ENCODE assay signal across 16 mouse cellular contexts in the genomic region with DNA sequence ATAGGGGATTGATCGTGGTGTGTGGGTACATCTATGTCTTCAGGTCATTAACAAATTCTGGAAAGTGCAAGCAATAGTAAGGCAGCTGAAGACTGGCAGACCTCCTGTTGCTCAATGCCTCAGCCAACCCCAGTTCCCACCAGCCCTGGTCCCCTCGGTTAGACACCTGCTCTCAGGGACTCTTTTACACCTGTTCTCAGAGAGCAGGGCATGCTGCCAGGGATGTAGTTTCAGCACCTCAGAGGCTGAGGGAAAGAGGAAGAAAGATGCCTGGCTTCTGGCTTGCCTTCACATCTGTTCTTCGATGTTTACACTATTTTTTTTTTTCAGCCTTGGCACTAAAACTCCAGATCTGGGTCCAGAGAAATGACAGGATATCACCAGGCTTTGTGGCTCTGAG.
DNase-seq lines count a peak whose midpoint lies in the region; ATAC-seq lines count a peak whose summit lies in the region.
"Had no signal": no experiment of that assay in that cellular context is flagged by ENCODE, and none has a peak within 500 bp of the region (broad histone marks: within the 10 kb centered on the region; RNA-seq: fewer than 3 reads in every experiment).

No protein-coding gene starts in this region.

- DNase-seq in cerebellum, postnatal 14 days, result peak; percentile 49 to 58
- DNase-seq in cerebellum, adult 9-10 months, result no peak
- peak; percentile 30 for DNase-seq in embryonic facial prominence, embryonic 14.5 days (ENCODE audit: low spot score)
- no peak for DNase-seq in embryonic facial prominence, embryonic 10.5 days (ENCODE audit: low spot score)
- DNase-seq in limb, embryonic 10.5 days (ENCODE audit: low spot score), result no peak
- DNase-seq in brain, adult 2 months (ENCODE audit: low read depth, low spot score), result peak; percentile 30
- DNase-seq: adrenal gland, adult 2 months; adrenal gland, postnatal 10 days; adrenal gland, postnatal 25 days; cerebellum, adult 11 months; forebrain, postnatal 0 days had no signal

- H3K36me3 ChIP-seq in embryonic facial prominence, embryonic 14.5 days (ENCODE audit: control insufficient read depth, insufficient read depth, low read length), result no peaks in the 10 kb centered on the region
- H3K36me3 ChIP-seq in embryonic facial prominence, embryonic 10.5 days (replicated peaks), result no peaks in the 10 kb centered on the region
- H3K36me3 ChIP-seq in limb, embryonic 13.5 days, result no peaks in the 10 kb centered on the region
- H3K36me3 ChIP-seq in limb, embryonic 10.5 days, result no peaks in the 10 kb centered on the region
- H3K36me3 ChIP-seq in kidney, embryonic 16.5 days (ENCODE audit: insufficient read depth, low read length), result no peaks in the 10 kb centered on the region
- H3K36me3 ChIP-seq: embryonic facial prominence, embryonic 13.5 days; forebrain, embryonic 15.5 days had no signal

- WGBS in embryonic facial prominence, embryonic 14.5 days, result 71% methylated on average over 3 of the region's 3 CpGs
- WGBS in embryonic facial prominence, embryonic 10.5 days, result 92% methylated on average over 3 of the region's 3 CpGs
- WGBS in limb, embryonic 13.5 days, result 74% methylated on average over 3 of the region's 3 CpGs
- WGBS in limb, embryonic 10.5 days, result 89% methylated on average over 3 of the region's 3 CpGs
- 83% methylated on average over 3 of the region's 3 CpGs for WGBS in kidney, embryonic 16.5 days

- no peak overlapping the region for H3K4me2 ChIP-seq in embryonic facial prominence, embryonic 14.5 days (ENCODE audit: low read depth, low read length)
- no peak overlapping the region for H3K4me2 ChIP-seq in limb, embryonic 13.5 days (replicated peaks)
- no peak overlapping the region for H3K4me2 ChIP-seq in kidney, embryonic 16.5 days (replicated peaks; ENCODE audit: low read depth, low read length)
- H3K4me2 ChIP-seq: embryonic facial prominence, embryonic 13.5 days; forebrain, embryonic 13.5 days; forebrain, embryonic 15.5 days had no signal

- H3K9me3 ChIP-seq in embryonic facial prominence, embryonic 14.5 days (ENCODE audit: control insufficient read depth, low read length), result no peaks in the 10 kb centered on the region
- peaks cover 7% of the 10 kb centered on the region; the same call in 1 of the 2 replicates for H3K9me3 ChIP-seq in embryonic facial prominence, embryonic 10.5 days
- H3K9me3 ChIP-seq in limb, embryonic 13.5 days, result peaks cover 6% of the 10 kb centered on the region; the same call in 1 of the 2 replicates
- peaks cover 2% of the 10 kb centered on the region; the same call in 1 of the 2 replicates for H3K9me3 ChIP-seq in limb, embryonic 10.5 days (replicated peaks)
- peaks cover 8% of the 10 kb centered on the region; the same call in 1 of the 2 replicates for H3K9me3 ChIP-seq in kidney, embryonic 16.5 days (ENCODE audit: low read length)
- H3K9me3 ChIP-seq: forebrain, embryonic 15.5 days had no signal

- H3K9ac ChIP-seq in embryonic facial prominence, embryonic 14.5 days (ENCODE audit: low read depth, low read length), result no peak overlapping the region
- H3K9ac ChIP-seq in limb, embryonic 13.5 days, result no peak overlapping the region
- no peak overlapping the region for H3K9ac ChIP-seq in kidney, embryonic 16.5 days (replicated peaks; ENCODE audit: low read length)
- H3K9ac ChIP-seq: embryonic facial prominence, embryonic 13.5 days; forebrain, embryonic 13.5 days; forebrain, embryonic 15.5 days; forebrain, postnatal 0 days had no signal

- ATAC-seq in embryonic facial prominence, embryonic 14.5 days (ENCODE audit: low read depth), result no peak
- no peak for ATAC-seq in limb, embryonic 13.5 days (ENCODE audit: low FRiP score, low read depth)
- no peak for ATAC-seq in kidney, embryonic 16.5 days (ENCODE audit: low FRiP score, low TSS enrichment)
- ATAC-seq: forebrain, embryonic 13.5 days; forebrain, embryonic 15.5 days; forebrain, postnatal 0 days had no signal

- H3K27ac ChIP-seq in embryonic facial prominence, embryonic 14.5 days (replicated peaks; ENCODE audit: low read depth, low read length), result no peak overlapping the region
- no peak overlapping the region for H3K27ac ChIP-seq in embryonic facial prominence, embryonic 10.5 days (replicated peaks)
- H3K27ac ChIP-seq in limb, embryonic 13.5 days, result 0 out of 2 replicates have a peak overlapping the region, but pooled peaks have one; percentile 11
- H3K27ac ChIP-seq in limb, embryonic 10.5 days, result no peak overlapping the region
- no peak overlapping the region for H3K27ac ChIP-seq in kidney, embryonic 16.5 days (ENCODE audit: low read length)
- H3K27ac ChIP-seq: embryonic facial prominence, embryonic 13.5 days; forebrain, embryonic 13.5 days; forebrain, embryonic 15.5 days had no signal

- H3K4me3 ChIP-seq in embryonic facial prominence, embryonic 14.5 days (ENCODE audit: low read depth, low read length), result no peak overlapping the region
- H3K4me3 ChIP-seq in embryonic facial prominence, embryonic 10.5 days, result no peak overlapping the region
- no peak overlapping the region for H3K4me3 ChIP-seq in limb, embryonic 13.5 days
- no peak overlapping the region for H3K4me3 ChIP-seq in limb, embryonic 10.5 days
- H3K4me3 ChIP-seq in kidney, embryonic 16.5 days (ENCODE audit: low read length), result no peak overlapping the region
- H3K4me3 ChIP-seq: embryonic facial prominence, embryonic 13.5 days; forebrain, embryonic 13.5 days; forebrain, embryonic 15.5 days had no signal

- H3K4me1 ChIP-seq in embryonic facial prominence, embryonic 14.5 days (ENCODE audit: control insufficient read depth, insufficient read depth, low read length), result peaks cover 6% of the 10 kb centered on the region; the same call in 1 of the 2 replicates
- H3K4me1 ChIP-seq in embryonic facial prominence, embryonic 10.5 days, result no peaks in the 10 kb centered on the region
- peaks cover 10% of the 10 kb centered on the region for H3K4me1 ChIP-seq in limb, embryonic 13.5 days
- peaks cover 3% of the 10 kb centered on the region; the same call in 1 of the 2 replicates for H3K4me1 ChIP-seq in limb, embryonic 10.5 days
- H3K4me1 ChIP-seq in kidney, embryonic 16.5 days (ENCODE audit: insufficient read depth, low read length), result peaks cover 4% of the 10 kb centered on the region; the same call in 1 of the 2 replicates
- H3K4me1 ChIP-seq: forebrain, embryonic 13.5 days had no signal

- no peaks in the 10 kb centered on the region for H3K27me3 ChIP-seq in embryonic facial prominence, embryonic 14.5 days (replicated peaks; ENCODE audit: control insufficient read depth, insufficient read depth, low read length)
- no peaks in the 10 kb centered on the region for H3K27me3 ChIP-seq in embryonic facial prominence, embryonic 10.5 days (replicated peaks; ENCODE audit: low read depth, poor library complexity, severe bottlenecking)
- no peaks in the 10 kb centered on the region for H3K27me3 ChIP-seq in limb, embryonic 13.5 days
- H3K27me3 ChIP-seq in limb, embryonic 10.5 days (ENCODE audit: low read depth, poor library complexity, severe bottlenecking), result no peaks in the 10 kb centered on the region
- no peaks in the 10 kb centered on the region for H3K27me3 ChIP-seq in kidney, embryonic 16.5 days (ENCODE audit: insufficient read depth, low read length)
- H3K27me3 ChIP-seq: embryonic facial prominence, embryonic 13.5 days; forebrain, embryonic 13.5 days; forebrain, embryonic 15.5 days had no signal

Comparison
In these comparisons a context has a peak if more than half of its experiments do, and no peak if none do; other contexts are left out.
1. DNase-seq: peak in cerebellum, postnatal 14 days (2 of 2), embryonic facial prominence, embryonic 14.5 days (single experiment) and brain, adult 2 months (single experiment); none in cerebellum, adult 9-10 months (single experiment), embryonic facial prominence, embryonic 10.5 days (single experiment) and limb, embryonic 10.5 days (single experiment).